Mouse (Mus musculus) hindbrain, embryonic 15.5 days (tissue): ENCODE data around the gene Spag9. TPM values are rescaled to one million over a fixed set of nuclear protein-coding genes. Genes with fewer than 3 reads are reported as not detected.
"Not testable (repeated sequence)": the region's sequence is repeated elsewhere in the genome, so short reads cannot be mapped to it uniquely, and the experiment has no call there.

Source experiments
- ATAC-seq: fragments of 200-750 bp; cut with Nextera tagmentation; 2 replicates; pipeline ENCODE4 v1.8.0; 2017; ENCODE audit warnings: low read depth, moderate number of reproducible peaks, moderate TSS enrichment; ENCODE audit not compliant: low FRiP score
- H3K27ac ChIP-seq: fragments of 300-500 bp; sonication (generic); replicated peaks from 2 replicates; pipeline ENCODE4 v1.5.1; 2015; ENCODE audit warnings: mild to moderate bottlenecking, inconsistent platforms
- H3K27me3 ChIP-seq: fragments of 300-500 bp; sonication (generic); 2 replicates; pipeline ENCODE4 v1.6.1; 2015; ENCODE audit warnings: control low read depth, inconsistent platforms
- H3K36me3 ChIP-seq: fragments of 300-500 bp; sonication (generic); 2 replicates; pipeline ENCODE4 v1.6.1; 2015; ENCODE audit warnings: control low read depth, inconsistent platforms
- H3K4me1 ChIP-seq: fragments of 300-500 bp; sonication (generic); replicated peaks from 2 replicates; pipeline ENCODE4 v1.6.1; 2015; ENCODE audit warnings: control low read depth, inconsistent platforms
- H3K4me2 ChIP-seq: fragments of 300-500 bp; sonication (generic); 2 replicates; pipeline ENCODE4 v1.6.1; 2015; ENCODE audit warnings: moderate library complexity, mild to moderate bottlenecking, inconsistent platforms
- H3K4me3 ChIP-seq: fragments of 300-500 bp; sonication (generic); 2 replicates; pipeline ENCODE4 v1.5.1; 2015; ENCODE audit warnings: mild to moderate bottlenecking, inconsistent platforms
- H3K9ac ChIP-seq: fragments of 300-500 bp; sonication (generic); 2 replicates; pipeline ENCODE4 v1.6.1; 2015; ENCODE audit warnings: inconsistent platforms
- H3K9me3 ChIP-seq: fragments of 300-500 bp; sonication (generic); 2 replicates; pipeline ENCODE4 v1.6.1; 2016; ENCODE audit warnings: control low read depth, inconsistent platforms
- whole genome bisulfite sequencing: fragments of 180-500 bp; shearing (Covaris S2); methylation state at CpG from one replicate; pipeline ENCODE4 v1.1.7; 2015; 5-methylcytosine and 5-hydroxymethylcytosine counted together
- polyA plus RNA-seq: library from polyadenylated mRNA; unstranded; fragments of >200 nt; fragmentation: Nextera tagmentation; extraction: Ambion mirVana; gene quantifications from 2 replicates; pipeline ENCODE4 v1.2.1, GENCODE M21; 2015

The Spag9 gene
- polyA plus RNA-seq, 1 experiment from 2014 or later = 77.4 TPM

DNA sequence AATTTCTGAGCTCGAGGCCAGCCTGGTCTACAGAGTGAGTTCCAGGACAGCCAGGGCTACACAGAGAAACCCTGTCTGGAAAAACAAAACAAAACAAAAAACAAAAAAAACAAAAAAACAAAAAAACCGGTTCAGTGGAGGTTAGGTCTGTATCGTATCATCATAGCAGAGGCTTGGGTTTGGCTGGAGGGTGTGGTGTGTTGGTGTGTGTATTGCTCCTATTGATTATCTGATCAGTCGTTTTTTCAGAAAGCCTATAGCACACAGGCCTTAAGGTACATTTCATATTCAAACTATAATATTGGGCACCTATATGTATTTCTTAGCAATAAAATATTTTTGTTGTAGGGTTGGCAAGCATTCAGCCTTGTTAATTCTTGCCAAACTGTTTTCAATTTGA is 36.2 kb downstream of the Spag9 start:
- Histone ChIP-seq H3K36me3 (no peaks in the 10 kb centered on the region), H3K4me3 (no peak overlapping the region), H3K9me3 (no peaks in the 10 kb centered on the region), H3K27ac (no peak overlapping the region), H3K9ac (no peak overlapping the region), H3K27me3 (no peaks in the 10 kb centered on the region), H3K4me1 (no peaks in the 10 kb centered on the region), H3K4me2 (no peak overlapping the region)
- no peak for ATAC-seq
- 93% methylated on average over 4 of the region's 4 CpGs for WGBS

DNA sequence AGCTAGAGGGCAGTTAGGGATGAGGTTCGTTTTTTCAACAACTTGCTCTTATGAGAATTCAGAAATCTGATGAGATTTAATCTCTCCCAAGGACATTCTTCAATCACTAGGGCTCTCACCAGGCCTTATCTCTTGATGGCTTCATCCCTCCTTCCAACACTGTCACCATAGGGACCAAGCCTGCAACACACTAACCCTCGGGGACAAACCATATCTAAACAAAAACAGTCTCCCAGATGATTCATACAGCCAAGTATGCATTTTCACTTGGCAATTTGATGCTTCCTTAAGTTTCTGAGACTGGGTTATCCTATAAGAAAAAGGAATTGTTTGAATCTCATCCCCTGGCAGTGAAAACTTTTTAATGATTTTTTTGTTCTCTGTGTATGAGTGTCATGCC is 37.1 kb downstream of the Spag9 start:
- whole genome bisulfite sequencing = 71% methylated on average over 2 of the region's 2 CpGs

DNA sequence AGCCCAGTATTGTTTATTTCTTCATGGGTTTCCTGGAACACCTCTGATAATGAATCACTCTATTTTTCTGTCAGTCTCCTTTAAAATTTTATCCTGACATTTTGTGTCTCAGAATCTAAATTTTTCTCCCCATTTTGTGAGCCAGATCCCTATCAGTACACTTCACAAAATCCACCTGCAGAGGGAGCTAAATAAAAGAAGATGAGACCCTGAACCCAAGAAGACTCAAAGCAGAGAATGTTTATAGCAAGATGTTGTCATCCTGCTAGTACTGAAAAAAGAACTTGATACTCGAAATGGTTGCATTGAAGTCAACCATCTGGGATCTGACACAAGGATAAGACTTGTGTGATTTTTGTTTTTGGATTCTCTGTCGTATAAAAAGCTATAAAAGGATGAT is 40.1 kb downstream of the Spag9 start:
- Histone ChIP-seq H3K4me1 (no peaks in the 10 kb centered on the region), H3K9ac (no peak overlapping the region), H3K27ac (no peak overlapping the region), H3K36me3 (no peaks in the 10 kb centered on the region), H3K4me2 (no peak overlapping the region), H3K4me3 (no peak overlapping the region), H3K9me3 (no peaks in the 10 kb centered on the region), H3K27me3 (no peaks in the 10 kb centered on the region)
- 42% methylated on average over 2 of the region's 2 CpGs for WGBS
- ATAC-seq = no peak

More for the DNA sequence above, 37.1 kb downstream of the Spag9 start:
- ATAC-seq = no peak
- H3K4me3 ChIP-seq = no peak overlapping the region
- no peaks in the 10 kb centered on the region for H3K27me3 ChIP-seq
- H3K9ac ChIP-seq = no peak overlapping the region
- H3K9me3 ChIP-seq = no peaks in the 10 kb centered on the region
- no peaks in the 10 kb centered on the region for H3K36me3 ChIP-seq
- no peak overlapping the region for H3K4me2 ChIP-seq
- H3K27ac ChIP-seq = no peak overlapping the region
- no peaks in the 10 kb centered on the region for H3K4me1 ChIP-seq

DNA sequence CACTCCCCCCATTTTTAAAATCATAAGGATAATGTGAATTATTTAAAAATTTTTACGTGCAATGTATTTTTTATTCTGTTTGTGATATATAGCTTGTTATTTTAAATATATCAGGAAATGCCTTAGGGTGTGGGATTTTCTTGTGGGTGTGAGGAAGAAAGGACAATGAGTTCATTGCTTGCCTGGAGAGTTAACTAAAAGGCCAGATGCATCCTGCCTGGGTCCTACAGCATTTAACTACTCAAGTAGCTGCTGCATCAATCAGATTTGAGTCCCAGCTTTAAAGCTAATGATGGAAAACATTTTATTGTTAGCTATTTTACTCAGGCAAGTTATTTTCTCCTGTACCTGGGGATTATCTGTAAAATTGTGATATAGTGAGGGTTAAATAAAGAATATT is 45.6 kb downstream of the Spag9 start:
- peaks cover 6% of the 10 kb centered on the region for H3K4me1 ChIP-seq
- H3K27ac ChIP-seq = no peak overlapping the region
- no peaks in the 10 kb centered on the region for H3K27me3 ChIP-seq
- no peak overlapping the region for H3K9ac ChIP-seq
- no peaks in the 10 kb centered on the region for H3K36me3 ChIP-seq
- no peak overlapping the region for H3K4me2 ChIP-seq
- 88% methylated on average over 1 of the region's 1 CpGs for WGBS
- ATAC-seq = no peak
- no peaks in the 10 kb centered on the region for H3K9me3 ChIP-seq
- H3K4me3 ChIP-seq = no peak overlapping the region

DNA sequence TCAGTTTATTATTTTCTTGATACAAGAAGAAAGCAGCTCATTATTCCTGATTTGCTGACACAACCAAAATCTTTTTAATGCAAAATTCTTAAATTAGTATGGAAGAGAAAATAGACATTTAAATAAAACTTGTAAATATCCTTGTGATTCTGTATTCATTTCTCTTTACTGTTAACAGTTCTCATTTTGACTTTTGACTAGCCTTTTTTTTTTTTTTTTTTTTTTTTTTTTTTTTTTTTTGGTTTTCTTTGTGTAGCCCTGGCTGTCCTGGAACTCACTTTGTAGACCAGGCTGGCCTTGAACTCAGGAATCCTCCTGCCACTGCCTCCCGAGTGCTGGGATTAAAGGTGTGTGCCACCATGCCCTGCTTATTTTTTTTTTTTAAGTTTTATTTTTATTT is 46.4 kb downstream of the Spag9 start:
- not testable (repeated sequence) for H3K9ac ChIP-seq, H3K27ac ChIP-seq, H3K4me3 ChIP-seq, H3K4me2 ChIP-seq, H3K36me3 ChIP-seq, ATAC-seq, H3K9me3 ChIP-seq, H3K27me3 ChIP-seq
- 82% methylated on average over 1 of the region's 1 CpGs for WGBS
- peaks cover 14% of the 10 kb centered on the region for H3K4me1 ChIP-seq

DNA sequence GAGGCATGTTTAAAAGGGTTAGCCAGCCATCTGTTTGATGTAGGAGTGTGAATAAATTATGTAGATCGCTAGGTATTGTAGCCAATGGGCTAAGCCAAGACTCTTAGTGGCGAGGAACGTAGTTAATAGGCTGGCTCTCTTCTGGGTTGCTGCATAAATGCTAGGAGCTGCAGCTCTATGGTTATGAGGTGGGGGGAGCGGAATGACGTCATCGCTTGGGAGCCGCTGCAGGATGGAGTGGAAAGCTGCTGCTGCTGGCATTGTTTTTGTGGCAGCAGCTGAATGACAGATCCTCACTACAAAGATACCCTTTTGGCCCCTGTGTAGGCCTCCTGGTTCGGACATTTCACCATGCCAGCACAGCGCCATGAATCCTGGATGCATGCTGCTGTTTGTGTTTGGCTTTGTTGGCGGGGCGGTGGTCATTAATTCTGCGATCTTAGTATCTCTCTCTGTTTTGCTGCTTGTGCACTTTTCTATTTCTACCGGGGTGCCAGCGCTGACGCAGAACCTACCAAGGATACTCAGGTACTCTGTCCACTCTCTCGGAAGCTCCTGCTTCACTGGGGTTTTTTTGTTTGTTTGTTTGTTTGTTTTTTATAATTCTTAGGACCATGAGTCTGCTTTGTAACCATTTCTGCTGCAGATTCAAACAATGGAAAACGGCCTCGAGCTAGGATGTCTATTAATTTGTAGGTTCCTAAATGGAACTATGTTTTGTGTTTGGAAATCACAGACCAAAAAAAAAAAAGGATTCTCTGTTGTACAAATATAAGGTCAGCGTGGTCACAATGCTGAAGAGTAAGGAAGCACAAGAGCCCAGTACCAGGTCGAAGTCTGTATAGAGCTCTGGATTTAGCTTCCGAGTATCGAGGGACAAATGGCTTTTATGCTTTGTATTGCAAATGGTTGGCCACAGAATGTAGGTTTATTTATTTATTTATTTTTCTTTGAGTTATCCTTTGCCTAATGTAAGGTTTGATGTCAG is 48.4 kb downstream of the Spag9 start:
- 2% methylated on average over 22 of the region's 22 CpGs for WGBS
- H3K27ac ChIP-seq = peak overlapping the region; percentile 94

DNA sequence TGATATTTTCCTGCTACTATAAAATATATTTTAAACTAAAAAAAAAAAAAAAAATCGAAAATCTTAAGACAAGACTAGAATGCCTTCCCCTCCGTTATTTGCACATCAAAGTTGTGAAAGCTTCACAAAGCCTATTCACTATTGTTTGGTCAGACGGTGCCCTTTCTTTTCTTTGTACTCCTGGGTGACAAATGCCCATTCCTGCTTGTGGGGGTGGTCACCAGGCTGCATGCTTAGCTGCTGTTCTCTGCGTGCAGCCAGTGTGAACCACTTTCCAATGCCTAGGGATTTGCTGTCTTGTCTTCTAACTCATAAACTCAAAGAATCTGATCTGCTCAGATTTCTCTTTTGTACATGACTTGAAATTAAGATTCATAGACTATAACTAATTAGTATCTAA is 49.1 kb downstream of the Spag9 start:
- Histone ChIP-seq H3K9ac (peak overlapping the region; percentile 70), H3K36me3 (peaks cover 13% of the 10 kb centered on the region), H3K9me3 (no peaks in the 10 kb centered on the region), H3K4me2 (peak overlapping the region; percentile 60), H3K4me1 (peaks cover 22% of the 10 kb centered on the region), H3K27ac (peak overlapping the region; percentile 94), H3K27me3 (no peaks in the 10 kb centered on the region), H3K4me3 (peak overlapping the region; percentile 58)
- 2% methylated on average over 4 of the region's 4 CpGs for WGBS
- no peak for ATAC-seq

More for the DNA sequence above, 48.4 kb downstream of the Spag9 start:
- Histone ChIP-seq H3K4me3 (peak overlapping the region; percentile 58), H3K4me1 (peaks cover 22% of the 10 kb centered on the region), H3K9ac (peak overlapping the region; percentile 70), H3K27me3 (no peaks in the 10 kb centered on the region), H3K4me2 (peak overlapping the region; percentile 60), H3K9me3 (no peaks in the 10 kb centered on the region), H3K36me3 (peaks cover 8% of the 10 kb centered on the region)
- peak; percentile 99 for ATAC-seq

DNA sequence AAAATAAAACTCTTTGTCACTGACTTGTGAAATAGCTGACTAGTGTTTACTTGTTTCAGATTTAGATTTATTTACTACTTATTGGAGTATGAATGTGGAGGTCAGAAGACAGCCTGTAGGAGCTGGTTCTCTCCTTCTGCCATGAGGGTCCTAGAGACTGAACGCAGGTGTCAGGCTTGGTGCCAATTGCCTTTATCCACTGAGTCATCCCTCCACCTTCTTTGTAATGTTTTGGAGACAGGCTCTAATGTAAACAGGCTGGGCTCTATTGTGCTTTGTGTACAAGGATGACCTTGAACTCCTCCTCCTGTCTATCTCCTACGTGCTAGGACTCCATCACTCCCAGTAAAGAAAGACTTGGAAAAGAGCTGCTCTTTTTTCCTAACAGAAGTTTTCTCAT is 51.4 kb downstream of the Spag9 start:
- Histone ChIP-seq H3K4me1 (peaks cover 28% of the 10 kb centered on the region), H3K36me3 (peaks cover 27% of the 10 kb centered on the region), H3K27ac (no peak overlapping the region; the same call in 1 of the 2 replicates), H3K27me3 (no peaks in the 10 kb centered on the region), H3K9me3 (no peaks in the 10 kb centered on the region), H3K4me3 (peak overlapping the region; percentile 20), H3K9ac (no peak overlapping the region), H3K4me2 (peak overlapping the region; percentile 60)
- WGBS = 15% methylated on average over 2 of the region's 2 CpGs
- no peak for ATAC-seq

DNA sequence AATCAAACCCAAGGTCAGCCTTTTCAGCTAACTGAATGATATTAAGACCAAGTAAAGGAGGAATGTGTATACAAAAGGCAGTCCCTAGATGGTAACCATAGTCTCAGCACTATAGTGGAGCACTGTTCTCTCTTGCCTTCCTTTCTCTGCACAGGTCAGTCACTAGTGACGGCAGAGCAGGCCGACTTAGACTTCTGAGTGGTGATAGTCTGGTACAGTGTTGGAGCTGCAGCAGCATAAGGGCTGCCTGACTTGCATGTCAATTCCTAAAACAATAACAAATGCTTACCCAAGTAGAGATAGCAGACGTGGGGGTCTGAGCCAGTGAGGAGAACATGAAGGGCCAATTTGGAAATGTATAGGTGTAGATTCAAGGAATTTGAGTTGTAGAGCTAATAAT is 58.3 kb downstream of the Spag9 start:
- ATAC-seq = peak; percentile 59
- Histone ChIP-seq H3K9ac (no peak overlapping the region), H3K9me3 (no peaks in the 10 kb centered on the region), H3K27ac (peak overlapping the region; percentile 75), H3K4me1 (peaks cover 22% of the 10 kb centered on the region), H3K4me3 (no peak overlapping the region), H3K4me2 (no peak overlapping the region), H3K36me3 (peaks cover 30% of the 10 kb centered on the region), H3K27me3 (no peaks in the 10 kb centered on the region)
- 50% methylated on average over 3 of the region's 3 CpGs for WGBS

DNA sequence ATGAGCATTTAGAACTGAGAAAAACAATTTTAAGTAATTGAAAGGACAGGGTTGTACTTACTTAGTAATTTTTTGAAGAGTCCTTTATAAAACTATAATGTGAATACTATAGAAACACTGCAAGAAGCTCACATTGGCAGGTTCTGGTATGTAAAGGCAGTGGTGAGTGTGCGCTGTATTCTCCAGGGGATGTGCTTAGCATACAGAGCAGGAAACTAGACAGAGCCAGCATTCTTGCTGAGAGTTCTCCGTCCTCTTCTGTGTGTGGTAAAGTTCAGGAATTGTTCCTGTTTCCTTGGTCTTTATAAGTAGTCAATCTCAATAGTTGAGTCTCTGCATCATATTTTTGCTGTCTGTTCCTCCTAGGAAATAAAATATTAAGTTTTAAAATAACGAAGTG is 59.0 kb downstream of the Spag9 start:
- Histone ChIP-seq H3K36me3 (peaks cover 33% of the 10 kb centered on the region), H3K4me3 (no peak overlapping the region), H3K4me1 (peaks cover 22% of the 10 kb centered on the region), H3K27me3 (no peaks in the 10 kb centered on the region), H3K9ac (no peak overlapping the region), H3K27ac (peak overlapping the region; percentile 75), H3K9me3 (no peaks in the 10 kb centered on the region), H3K4me2 (no peak overlapping the region)
- WGBS = 59% methylated on average over 3 of the region's 3 CpGs
- no peak for ATAC-seq

DNA sequence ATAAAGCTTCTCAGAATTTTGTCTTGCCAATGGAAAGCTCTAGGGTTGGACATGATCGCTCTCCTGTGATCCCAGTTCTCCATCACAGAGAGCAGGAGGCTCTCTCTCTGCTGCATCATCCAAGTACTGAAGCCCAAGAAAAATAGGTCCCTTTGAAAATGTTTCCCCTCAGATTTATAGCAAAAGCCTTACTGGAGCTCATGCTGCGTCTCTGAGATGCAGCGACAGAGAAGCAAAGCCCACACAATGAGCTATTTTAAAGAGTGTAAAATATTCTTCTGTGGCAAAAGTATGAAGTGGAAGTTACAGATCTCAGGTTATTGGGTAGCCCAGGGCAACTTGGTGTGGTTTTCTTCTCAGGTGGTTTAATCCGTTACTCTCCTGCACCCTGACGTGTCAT is 68.0 kb downstream of the Spag9 start:
- Histone ChIP-seq H3K27ac (no peak overlapping the region), H3K4me3 (no peak overlapping the region), H3K4me1 (no peaks in the 10 kb centered on the region), H3K36me3 (peaks cover 47% of the 10 kb centered on the region), H3K9ac (no peak overlapping the region), H3K27me3 (no peaks in the 10 kb centered on the region), H3K4me2 (no peak overlapping the region), H3K9me3 (no peaks in the 10 kb centered on the region)
- 95% methylated on average over 5 of the region's 5 CpGs for WGBS
- no peak for ATAC-seq

DNA sequence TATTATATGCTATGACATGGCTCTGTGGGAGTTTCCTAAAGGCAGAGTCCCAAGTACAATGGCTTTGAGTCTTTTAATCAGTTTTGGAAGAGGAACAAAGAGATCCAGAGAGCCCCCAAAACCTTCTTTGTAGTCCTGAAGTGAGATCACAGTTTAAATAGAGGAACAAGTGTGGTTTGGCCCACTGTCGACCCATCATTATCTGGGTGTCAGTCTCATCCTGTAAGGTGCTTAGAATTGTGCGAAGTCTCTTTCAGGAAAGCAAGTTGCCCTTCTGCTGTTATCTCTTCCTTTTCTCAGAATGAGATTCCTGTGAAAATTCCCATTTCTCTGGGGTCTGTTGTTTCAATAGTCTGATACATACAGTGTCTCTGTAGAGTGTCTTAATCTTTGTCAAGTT is 74.6 kb downstream of the Spag9 start:
- H3K4me1 ChIP-seq = no peaks in the 10 kb centered on the region
- no peaks in the 10 kb centered on the region for H3K27me3 ChIP-seq
- ATAC-seq = no peak
- no peak overlapping the region for H3K9ac ChIP-seq
- H3K4me3 ChIP-seq = no peak overlapping the region
- no peak overlapping the region for H3K27ac ChIP-seq
- no peak overlapping the region for H3K4me2 ChIP-seq
- peaks cover 56% of the 10 kb centered on the region for H3K36me3 ChIP-seq
- WGBS = 76% methylated on average over 2 of the region's 2 CpGs
- no peaks in the 10 kb centered on the region for H3K9me3 ChIP-seq
